Mouse (Mus musculus) G1E-ER4 (cell line): Measurements from ENCODE around the gene Tamm41. TPM values are rescaled to one million over a fixed set of nuclear protein-coding genes. Genes with fewer than 3 reads are reported as not detected.

Experiments
- GATA1 ChIP-seq: IDR thresholded peaks from one replicate; pipeline ENCODE4 v1.8.0; 2012; ENCODE audit warnings: low read length, inconsistent platforms
- polyA plus RNA-seq: library from polyadenylated mRNA; stranded (reverse); fragments of >175 nt; gene quantifications from 2 replicates; pipeline ENCODE4 v1.2.3, GENCODE M21; 2012

The Tamm41 gene
- polyA plus RNA-seq, 1 experiment = 63.4 TPM

- no peak for TF ChIP-seq GATA1
Observed at GRCm38 (mm10) chr6:114998374-114999031, 39.2 kb downstream of the Tamm41 start.

GRCm38 (mm10) chr6:114997471-114997870, 40.2 kb downstream of the Tamm41 start:
- TF ChIP-seq GATA1 = no peak

- no peak for TF ChIP-seq GATA1
Observed at GRCm38 (mm10) chr6:114996910-114997309, 40.8 kb downstream of the Tamm41 start.

GRCm38 (mm10) chr6:114994079-114994478, 43.6 kb downstream of the Tamm41 start:
- no peak for TF ChIP-seq GATA1

GRCm38 (mm10) chr6:114993659-114994058, 44.0 kb downstream of the Tamm41 start:
- TF ChIP-seq GATA1 = no peak

- no peak for TF ChIP-seq GATA1
Observed at GRCm38 (mm10) chr6:114991909-114992308, 45.8 kb downstream of the Tamm41 start.

GRCm38 (mm10) chr6:114988619-114988980, 49.1 kb downstream of the Tamm41 start:
- TF ChIP-seq GATA1 = no peak

GRCm38 (mm10) chr6:114987966-114988618, 49.6 kb downstream of the Tamm41 start:
- no peak for TF ChIP-seq GATA1

GRCm38 (mm10) chr6:114982671-114983070, 55.0 kb downstream of the Tamm41 start:
- TF ChIP-seq GATA1 = no peak

- TF ChIP-seq GATA1 = no peak
Observed at GRCm38 (mm10) chr6:114979715-114980114, 58.0 kb downstream of the Tamm41 start.

GRCm38 (mm10) chr6:114976915-114977419, 60.7 kb downstream of the Tamm41 start:
- TF ChIP-seq GATA1 = no peak

- no peak for TF ChIP-seq GATA1
Observed at GRCm38 (mm10) chr6:114974331-114974730, 63.3 kb downstream of the Tamm41 start.

GRCm38 (mm10) chr6:114972988-114973387, 64.7 kb downstream of the Tamm41 start:
- TF ChIP-seq GATA1 = no peak

- TF ChIP-seq GATA1 = no peak
Observed at GRCm38 (mm10) chr6:114970895-114971294, 66.8 kb downstream of the Tamm41 start.

GRCm38 (mm10) chr6:114970386-114970785, 67.3 kb downstream of the Tamm41 start:
- no peak for TF ChIP-seq GATA1

- TF ChIP-seq GATA1 = no peak
Observed at GRCm38 (mm10) chr6:114969213-114970120, 68.2 kb downstream of the Tamm41 start, which contains the start of gene Vgll4. TSS of gene Vgll4 (minus strand) at chr6:114969994.
